Mouse (Mus musculus): ENCODE measurements around the gene Gm11634. TPM values are rescaled to one million over a fixed set of nuclear protein-coding genes. Genes with fewer than 3 reads are reported as not detected.
"Not testable (repeated sequence)": the region's sequence is repeated elsewhere in the genome, so short reads cannot be mapped to it uniquely, and the experiment has no call there.

The Gm11634 gene
- total RNA-seq, 2 experiments from 2014 or later: not detected

DNA sequence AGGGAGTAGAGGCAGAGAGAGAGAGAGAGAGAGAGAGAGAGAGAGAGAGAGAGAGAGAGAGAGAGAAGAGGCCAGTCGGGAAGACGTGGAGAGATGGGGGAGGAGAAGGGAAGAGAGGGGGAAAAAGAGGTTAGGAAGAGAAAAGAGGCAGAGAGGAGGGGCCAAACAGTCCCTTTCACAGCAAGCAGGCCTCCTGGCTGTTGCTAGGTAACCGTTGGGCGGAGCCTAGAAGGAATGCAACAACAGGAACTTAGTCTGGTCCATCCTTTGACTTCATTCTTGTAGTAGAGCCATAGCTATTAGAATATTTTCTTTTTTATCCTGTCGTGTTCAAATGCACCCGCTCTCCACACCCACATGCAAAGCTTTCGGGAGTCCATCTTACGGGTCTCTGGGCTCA is 18.8 kb upstream of the Gm11634 start:
- DNase-seq (ENCODE audit: extremely low spot score in 1 of 2, low spot score in 1 of 2): peak in 1 of 2 experiments; percentile 3

- no peak for DNase-seq (ENCODE audit: extremely low spot score in 1 of 2, low spot score in 1 of 2)
Measured at GRCm38 (mm10) chr11:101616948-101617767, 18.1 kb upstream of the Gm11634 start.

DNA sequence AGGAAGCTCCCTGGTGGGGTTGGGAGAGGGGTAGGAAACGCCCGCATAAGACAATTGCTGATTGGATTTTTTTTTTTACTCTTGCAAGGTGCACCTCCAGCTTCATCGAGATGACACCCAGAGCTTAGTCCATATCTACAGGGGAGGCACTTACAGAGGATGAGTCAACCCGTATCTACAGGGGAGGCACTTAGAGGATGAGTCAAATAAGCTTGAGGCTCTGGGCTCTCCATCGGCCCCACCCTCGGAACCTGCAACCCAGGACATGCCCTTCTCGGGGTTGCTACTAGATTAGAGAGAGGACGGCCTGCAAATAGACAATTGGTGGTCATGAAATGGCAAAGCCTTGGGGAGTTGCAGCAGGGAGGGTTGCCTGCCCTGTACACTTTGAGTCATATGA is 17.0 kb upstream of the Gm11634 start:
- DNase-seq (ENCODE audit: extremely low spot score in 1 of 2, low spot score in 1 of 2): no peak

GRCm38 (mm10) chr11:101615380-101615779 is 16.3 kb upstream of the Gm11634 start:
- no peak for DNase-seq (ENCODE audit: extremely low spot score in 1 of 2, low spot score in 1 of 2)

- DNase-seq (ENCODE audit: extremely low spot score in 1 of 2, low spot score in 1 of 2): no peak
Measured at GRCm38 (mm10) chr11:101614116-101614515, 15.1 kb upstream of the Gm11634 start.

DNA sequence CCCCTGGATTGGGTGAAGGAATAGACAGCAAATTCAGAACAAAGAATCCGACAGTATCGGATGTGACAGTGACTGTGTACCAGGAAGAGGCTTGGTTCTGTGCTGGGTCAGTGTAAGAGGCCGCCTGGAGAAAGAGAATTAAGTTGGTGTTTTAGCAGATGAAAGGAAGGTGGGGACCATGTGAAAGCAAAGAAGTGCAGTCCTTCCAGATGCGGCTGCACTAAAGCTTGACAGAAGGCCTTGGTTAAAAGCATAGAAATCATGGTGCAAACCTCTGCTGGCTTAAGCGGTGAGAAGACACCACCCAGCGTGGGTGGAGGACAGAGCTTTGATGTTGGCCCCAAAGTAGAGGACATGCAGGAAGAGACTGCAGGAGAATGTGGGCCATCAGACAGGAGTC is 14.5 kb upstream of the Gm11634 start:
- no peak for DNase-seq (ENCODE audit: extremely low spot score in 1 of 2, low spot score in 1 of 2)

- no peak for DNase-seq (ENCODE audit: extremely low spot score in 1 of 2, low spot score in 1 of 2)
Measured at GRCm38 (mm10) chr11:101610445-101610844, 11.4 kb upstream of the Gm11634 start.

DNA sequence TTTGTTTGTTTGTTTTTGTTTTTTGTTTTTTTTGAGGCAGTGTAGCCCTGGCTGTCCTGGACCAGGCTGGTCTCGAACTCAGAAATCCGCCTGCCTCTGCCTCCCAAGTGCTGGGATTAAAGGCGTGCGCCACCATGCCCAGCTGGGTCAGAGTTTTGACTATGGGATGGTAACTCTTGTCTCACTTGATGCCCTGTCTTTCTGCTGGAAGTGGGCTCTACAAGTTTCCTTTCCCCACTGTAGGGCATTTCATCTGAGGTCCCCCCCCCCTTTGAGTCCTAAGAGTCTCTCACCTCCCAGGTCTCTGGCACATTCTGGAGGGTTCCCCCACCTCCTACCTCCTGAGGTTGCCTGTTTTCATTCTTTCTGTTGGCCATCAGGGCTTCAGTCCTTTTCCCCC is 8.1 kb upstream of the Gm11634 start:
- not testable (repeated sequence) for DNase-seq (ENCODE audit: extremely low spot score in 1 of 2, low spot score in 1 of 2)

DNA sequence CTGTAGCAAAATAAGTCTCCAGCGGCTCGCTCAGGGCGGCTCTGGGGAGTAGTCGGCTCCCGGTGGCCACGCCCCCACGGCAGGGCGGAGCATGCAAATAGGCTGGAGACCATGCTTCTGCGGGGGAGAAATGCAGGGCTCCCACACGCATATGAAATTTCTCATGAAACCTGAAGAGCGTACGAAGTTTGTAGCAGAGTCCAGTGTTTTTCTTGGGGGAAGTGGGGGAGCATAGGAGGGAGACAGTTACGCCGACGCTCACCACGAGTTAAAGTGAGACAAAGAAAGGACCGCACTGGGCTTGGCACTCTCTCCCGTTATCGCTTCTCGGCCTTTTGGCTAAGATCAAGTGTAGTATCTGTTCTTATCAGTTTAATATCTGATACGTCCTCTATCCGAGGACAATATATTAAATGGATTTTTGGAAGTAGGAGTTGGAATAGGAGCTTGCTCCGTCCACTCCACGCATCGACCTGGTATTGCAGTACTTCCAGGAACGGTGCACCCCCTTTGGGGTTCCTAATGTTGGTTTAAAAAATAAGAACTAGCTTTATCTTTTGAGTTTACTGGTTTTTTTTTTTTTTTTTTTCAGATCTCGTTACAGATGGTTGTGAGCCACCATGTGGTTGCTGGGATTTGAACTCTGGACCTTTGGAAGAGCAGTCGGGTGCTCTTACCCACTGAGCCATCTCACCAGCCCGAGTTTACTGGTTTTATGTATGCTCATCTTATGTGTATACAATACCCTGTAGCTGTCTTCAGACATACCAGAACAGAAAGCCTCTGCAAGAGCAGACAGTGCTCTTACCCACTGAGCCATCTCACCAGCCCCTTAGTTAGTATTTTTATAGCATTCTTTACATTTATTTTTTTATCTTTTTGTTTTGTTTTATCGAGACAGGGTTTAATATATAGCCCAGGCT is 5.7 kb upstream of the Gm11634 start:
- peak in 1 of 2 experiments; percentile 39 for DNase-seq (ENCODE audit: extremely low spot score in 1 of 2, low spot score in 1 of 2)

DNA sequence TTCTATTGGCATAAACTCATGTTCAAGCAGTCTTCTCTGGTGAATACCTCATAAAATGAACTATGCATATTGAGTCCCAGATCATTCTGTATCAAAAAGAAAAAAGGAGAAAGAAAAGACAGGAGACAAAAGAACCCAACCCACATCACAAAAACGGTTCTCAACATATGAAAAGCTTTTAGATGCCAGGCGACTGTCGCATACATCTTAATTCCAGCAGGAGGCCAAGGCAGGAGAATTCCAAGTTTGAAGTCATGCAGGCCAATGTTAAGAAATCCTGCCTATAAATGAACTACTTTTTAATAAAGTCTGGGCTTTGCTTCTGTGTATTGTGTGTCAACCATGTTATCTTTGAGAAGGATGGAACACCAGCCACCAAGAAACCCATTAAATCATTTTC is 5.1 kb upstream of the Gm11634 start:
- DNase-seq (ENCODE audit: extremely low spot score in 1 of 2, low spot score in 1 of 2): no peak

DNA sequence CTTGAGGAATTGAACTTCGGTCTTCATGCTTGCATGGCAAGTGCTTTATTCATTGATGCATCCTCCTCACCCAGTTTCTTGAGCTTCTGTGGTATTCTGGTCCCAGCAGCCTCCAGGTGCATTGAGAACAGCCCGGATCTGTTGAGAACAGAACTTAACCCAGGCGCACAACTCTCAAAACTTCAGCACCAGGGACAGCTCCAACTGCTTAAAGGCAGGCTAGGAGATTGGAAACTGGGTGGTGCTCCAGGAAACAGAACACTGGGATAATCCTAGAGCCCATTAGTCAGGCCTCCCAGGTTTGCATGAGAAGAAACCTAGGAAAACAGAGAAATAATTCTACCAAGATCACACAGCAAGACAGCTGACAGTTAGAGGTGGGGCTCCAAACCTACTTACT is 3.4 kb upstream of the Gm11634 start:
- peak in 1 of 2 experiments; percentile 23 for DNase-seq (ENCODE audit: extremely low spot score in 1 of 2, low spot score in 1 of 2)

DNA sequence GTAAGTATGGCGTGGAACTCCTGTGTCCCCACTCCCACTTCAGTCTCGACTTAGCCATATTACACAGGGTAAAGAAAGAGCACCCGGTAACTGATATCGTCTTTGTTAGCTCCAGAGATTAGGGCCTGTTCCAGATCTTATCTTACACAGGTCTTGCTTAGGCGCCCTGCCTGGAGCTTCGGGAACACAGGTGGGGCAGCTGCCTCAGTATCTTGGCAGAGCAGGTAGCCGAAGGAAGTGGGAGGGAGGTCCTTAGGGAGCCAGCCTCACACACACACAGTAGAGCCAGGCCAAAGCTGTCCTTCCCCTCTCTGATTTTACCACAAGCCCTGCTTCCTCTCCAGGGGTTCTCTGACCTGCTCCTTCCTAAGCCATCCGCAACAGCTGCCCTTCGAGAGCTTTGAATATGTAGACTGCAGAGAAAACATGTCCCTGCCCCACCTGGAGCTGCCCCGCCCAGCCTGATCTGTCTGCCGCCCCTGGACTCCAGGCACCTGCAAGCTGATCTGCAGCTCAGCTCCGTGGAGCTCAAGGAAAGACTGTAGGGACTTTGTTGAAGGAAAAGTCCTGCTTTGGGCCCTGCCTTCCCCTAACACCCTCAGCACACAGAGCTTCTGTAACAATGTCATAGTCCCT is 8.9 kb downstream of the Gm11634 start:
- no peak for DNase-seq (ENCODE audit: extremely low spot score in 1 of 2, low spot score in 1 of 2)

DNA sequence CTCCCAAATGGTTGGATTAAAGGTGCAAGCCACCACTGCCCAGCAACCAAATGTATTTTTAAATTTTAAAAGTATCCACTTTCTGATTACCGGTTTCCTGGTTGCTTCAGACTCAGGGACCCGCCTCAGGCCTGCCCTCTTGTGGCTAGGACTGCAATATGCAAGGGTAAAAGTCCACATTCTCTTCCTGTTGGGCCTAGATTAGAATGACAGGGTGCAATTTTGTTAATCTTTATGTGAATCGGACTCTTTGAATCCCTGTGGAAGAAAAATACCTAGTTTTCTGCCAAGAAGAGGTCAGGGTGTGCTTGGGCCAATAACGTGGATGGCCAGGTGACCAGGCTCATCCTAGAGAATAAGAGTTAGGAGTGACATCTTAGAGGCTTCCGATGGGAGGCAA is 9.6 kb downstream of the Gm11634 start:
- peak in 1 of 2 experiments; percentile 59 for DNase-seq (ENCODE audit: extremely low spot score in 1 of 2, low spot score in 1 of 2)

GRCm38 (mm10) chr11:101588868-101589267 is 10.2 kb downstream of the Gm11634 start:
- DNase-seq (ENCODE audit: extremely low spot score in 1 of 2, low spot score in 1 of 2): no peak

GRCm38 (mm10) chr11:101587676-101588075 is 11.4 kb downstream of the Gm11634 start:
- no peak for DNase-seq (ENCODE audit: extremely low spot score in 1 of 2, low spot score in 1 of 2)

DNA sequence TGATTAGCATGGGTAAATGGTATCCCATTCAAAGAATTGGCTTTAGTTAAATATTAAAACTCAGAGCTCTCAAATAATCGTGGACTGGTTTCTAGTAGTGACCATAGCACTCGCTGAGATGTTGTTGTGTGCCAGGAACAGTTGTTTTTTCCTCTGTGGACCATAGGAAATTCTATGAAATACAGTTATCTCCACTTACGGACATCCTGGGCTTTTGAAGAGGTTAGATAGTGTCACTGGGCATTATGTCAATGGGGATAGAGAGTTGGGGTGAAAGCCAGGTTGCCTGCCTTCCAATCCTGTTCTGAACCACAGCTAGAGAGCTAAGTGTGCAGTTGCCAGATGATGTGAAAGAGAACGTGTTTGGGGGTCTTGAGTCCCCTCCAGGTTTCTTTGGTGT is 13.3 kb downstream of the Gm11634 start:
- no peak for DNase-seq (ENCODE audit: extremely low spot score in 1 of 2, low spot score in 1 of 2)

GRCm38 (mm10) chr11:101585031-101585430 is 14.0 kb downstream of the Gm11634 start:
- DNase-seq (ENCODE audit: extremely low spot score in 1 of 2, low spot score in 1 of 2): not testable (repeated sequence)

DNA sequence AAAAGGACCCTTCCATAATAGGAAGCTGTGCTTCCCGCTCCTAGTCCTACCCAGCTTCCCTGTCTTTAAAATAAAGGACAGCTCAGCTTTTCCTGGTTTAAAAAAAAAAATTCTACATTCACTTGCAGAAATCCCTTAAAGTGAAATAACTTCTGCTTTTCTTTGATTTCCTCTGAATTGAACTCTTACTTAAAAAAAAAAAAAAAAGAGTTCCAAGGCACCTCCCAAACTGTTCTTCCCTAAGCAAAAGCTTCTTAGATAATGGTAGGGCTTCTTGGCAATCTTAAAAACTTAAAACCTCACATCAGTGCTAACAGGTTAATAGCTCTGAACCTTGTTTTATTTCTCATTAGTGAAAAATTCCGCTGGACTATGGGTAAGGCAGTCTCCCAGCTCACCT is 15.9 kb downstream of the Gm11634 start:
- no peak for DNase-seq (ENCODE audit: extremely low spot score in 1 of 2, low spot score in 1 of 2)

DNA sequence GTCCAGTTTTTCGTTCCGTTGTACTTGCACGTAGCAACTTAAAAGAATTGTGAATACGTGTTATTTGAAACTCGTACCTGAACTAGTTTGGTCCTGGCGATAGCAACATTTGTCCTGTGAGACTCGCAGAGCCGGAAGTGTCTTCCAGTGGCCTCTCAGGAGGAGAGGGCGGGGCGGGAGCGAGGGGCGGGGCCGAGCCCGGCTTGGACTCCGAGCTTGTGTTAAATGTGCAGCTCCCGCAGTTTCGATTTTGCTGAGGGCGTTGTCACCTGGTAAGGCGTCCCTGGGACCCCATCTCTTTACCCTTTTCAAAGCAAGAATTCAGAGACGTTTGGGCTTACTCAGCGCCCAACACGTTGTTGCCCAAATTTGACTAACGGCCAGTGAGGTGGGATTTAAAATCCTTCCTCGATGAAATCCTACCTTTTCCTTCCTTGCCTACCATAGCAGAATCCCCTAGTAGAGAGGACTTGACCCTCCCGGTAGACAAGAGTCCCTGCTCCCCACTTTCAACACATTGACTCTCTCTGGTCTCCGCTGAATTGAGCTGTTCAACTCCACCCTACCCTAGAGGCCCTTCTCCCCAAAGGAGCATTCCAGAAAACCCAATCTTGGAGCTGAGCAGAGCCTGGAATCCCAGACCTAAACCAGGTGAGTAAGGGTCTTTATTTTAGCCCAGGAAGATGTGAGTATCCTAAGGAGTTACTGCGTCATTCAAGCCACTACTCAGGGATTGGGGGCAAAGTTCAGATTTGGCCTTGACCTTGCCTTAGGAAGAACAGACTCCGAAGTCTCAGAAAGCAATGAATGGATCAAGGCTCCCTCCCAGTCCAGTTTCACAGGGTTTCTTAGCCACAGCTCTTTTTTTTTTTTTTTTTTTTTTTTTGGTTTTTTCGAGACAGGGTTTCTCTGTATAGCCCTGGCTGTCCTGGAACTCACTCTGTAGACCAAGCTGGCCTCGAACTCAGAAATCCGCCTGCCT is 16.7 kb downstream of the Gm11634 start, which contains the start of gene Tmem106a:
Tmem106a (plus strand) TSS at position 189 of the 982 bp plus-strand sequence.
- DNase-seq (ENCODE audit: extremely low spot score in 1 of 2, low spot score in 1 of 2): no peak

Measured in layer of hippocampus, postnatal 25 days (tissue).